Comparison of ENCODE assay signal across 25 mouse cellular contexts in genomic region chr12:86851313-86851712, GRCm38 (mm10). TPM values are rescaled to one million over a fixed set of nuclear protein-coding genes. Genes with fewer than 3 reads are reported as not detected.
A peak's percentile ranks its signal among the peaks of the same experiment; 100 is the strongest.
DNase-seq lines count a peak whose midpoint lies in the region; ATAC-seq and TF ChIP-seq lines count a peak whose summit lies in the region.
"Had no signal": no experiment of that assay in that cellular context is flagged by ENCODE, and none has a peak within 500 bp of the region (broad histone marks: within the 10 kb centered on the region; RNA-seq: fewer than 3 reads in every experiment).

No protein-coding gene starts in this region.

- DNase-seq in forebrain, postnatal 0 days: no peak
- no peak for DNase-seq in neural tube, embryonic 10.5 days (ENCODE audit: extremely low spot score, low spot score)
- no peak for DNase-seq in testis, postnatal 14 days (ENCODE audit: low spot score)
- no peak for DNase-seq in heart, postnatal 4 days
- DNase-seq: adrenal gland, postnatal 10 days; cerebellum, adult 2 months; cerebellum, postnatal 25 days; gastrocnemius, postnatal 10 days; heart, adult 11 months; heart, postnatal 10 days; kidney, adult 11 months; layer of hippocampus, adult 9-11 months; left cerebral cortex, postnatal 4 days; liver; right cerebral cortex, postnatal 25 days; spleen, adult 18-20 months; thymus, postnatal 14 days had no signal

- peaks cover 19% of the 10 kb centered on the region for H3K4me1 ChIP-seq in forebrain, postnatal 0 days (ENCODE audit: insufficient read depth)
- peaks cover 20% of the 10 kb centered on the region for H3K4me1 ChIP-seq in forebrain, embryonic 16.5 days (replicated peaks; ENCODE audit: control insufficient read depth, insufficient read depth, low read length)
- peaks cover 37% of the 10 kb centered on the region for H3K4me1 ChIP-seq in neural tube, embryonic 13.5 days (replicated peaks)
- peaks cover 25% of the 10 kb centered on the region for H3K4me1 ChIP-seq in midbrain, embryonic 12.5 days
- peaks cover 33% of the 10 kb centered on the region for H3K4me1 ChIP-seq in neural tube, embryonic 15.5 days

- no peaks in the 10 kb centered on the region for H3K36me3 ChIP-seq in forebrain, postnatal 0 days (ENCODE audit: insufficient read depth)
- no peaks in the 10 kb centered on the region for H3K36me3 ChIP-seq in forebrain, embryonic 16.5 days (ENCODE audit: control insufficient read depth, insufficient read depth)
- no peaks in the 10 kb centered on the region for H3K36me3 ChIP-seq in neural tube, embryonic 13.5 days
- H3K36me3 ChIP-seq in midbrain, embryonic 12.5 days: no peaks in the 10 kb centered on the region
- no peaks in the 10 kb centered on the region for H3K36me3 ChIP-seq in neural tube, embryonic 15.5 days
- H3K36me3 ChIP-seq: heart, embryonic 12.5 days; liver, embryonic 15.5 days had no signal

- no peak for TF ChIP-seq CTCF in forebrain, postnatal 0 days (IDR thresholded peaks at IDR 0.05; ENCODE audit: low read depth)

- no peaks in the 10 kb centered on the region for H3K27me3 ChIP-seq in forebrain, postnatal 0 days (ENCODE audit: insufficient read depth, low read length)
- no peaks in the 10 kb centered on the region for H3K27me3 ChIP-seq in forebrain, embryonic 16.5 days (replicated peaks; ENCODE audit: control insufficient read depth, insufficient read depth, low read length)
- no peaks in the 10 kb centered on the region for H3K27me3 ChIP-seq in neural tube, embryonic 13.5 days
- H3K27me3 ChIP-seq in midbrain, embryonic 12.5 days: no peaks in the 10 kb centered on the region
- H3K27me3 ChIP-seq in neural tube, embryonic 15.5 days (replicated peaks): no peaks in the 10 kb centered on the region
- H3K27me3 ChIP-seq: heart, embryonic 12.5 days; liver, embryonic 15.5 days had no signal

- no peak overlapping the region for H3K4me2 ChIP-seq in forebrain, postnatal 0 days (ENCODE audit: low read depth)
- H3K4me2 ChIP-seq in forebrain, embryonic 16.5 days (ENCODE audit: low read length): no peak overlapping the region
- no peak overlapping the region for H3K4me2 ChIP-seq in neural tube, embryonic 13.5 days
- no peak overlapping the region for H3K4me2 ChIP-seq in midbrain, embryonic 12.5 days (replicated peaks)
- H3K4me2 ChIP-seq in neural tube, embryonic 15.5 days: no peak overlapping the region
- H3K4me2 ChIP-seq: heart, embryonic 12.5 days; liver, embryonic 15.5 days had no signal

- no peaks in the 10 kb centered on the region for H3K9me3 ChIP-seq in forebrain, postnatal 0 days (ENCODE audit: low read length)
- no peaks in the 10 kb centered on the region for H3K9me3 ChIP-seq in forebrain, embryonic 16.5 days (ENCODE audit: control insufficient read depth, low read length)
- H3K9me3 ChIP-seq in neural tube, embryonic 13.5 days: no peaks in the 10 kb centered on the region
- no peaks in the 10 kb centered on the region for H3K9me3 ChIP-seq in midbrain, embryonic 12.5 days
- no peaks in the 10 kb centered on the region for H3K9me3 ChIP-seq in neural tube, embryonic 15.5 days (replicated peaks)
- H3K9me3 ChIP-seq: liver, embryonic 15.5 days had no signal

- H3K4me3 ChIP-seq in forebrain, postnatal 0 days (ENCODE audit: low read depth, low read length): no peak overlapping the region
- no peak overlapping the region for H3K4me3 ChIP-seq in forebrain, embryonic 16.5 days (replicated peaks; ENCODE audit: low read length)
- no peak overlapping the region for H3K4me3 ChIP-seq in neural tube, embryonic 13.5 days
- H3K4me3 ChIP-seq in midbrain, embryonic 12.5 days: no peak overlapping the region
- H3K4me3 ChIP-seq in neural tube, embryonic 15.5 days (replicated peaks): no peak overlapping the region
- H3K4me3 ChIP-seq: heart, embryonic 12.5 days; left cerebral cortex, adult 2 months; liver, embryonic 15.5 days had no signal

- H3K27ac ChIP-seq in forebrain, postnatal 0 days (ENCODE audit: low read depth, low read length): peak overlapping the region; percentile 1; the same call in 1 of the 2 replicates
- H3K27ac ChIP-seq in forebrain, embryonic 16.5 days (ENCODE audit: low read length): no peak overlapping the region
- peak overlapping the region; percentile 75; the same call in 1 of the 2 replicates for H3K27ac ChIP-seq in neural tube, embryonic 13.5 days (replicated peaks)
- 0 out of 2 replicates have a peak overlapping the region, but pooled peaks have one; percentile 71 for H3K27ac ChIP-seq in midbrain, embryonic 12.5 days (replicated peaks)
- 0 out of 2 replicates have a peak overlapping the region, but pooled peaks have one; percentile 74 for H3K27ac ChIP-seq in neural tube, embryonic 15.5 days (replicated peaks)
- H3K27ac ChIP-seq: liver, embryonic 15.5 days; macrophage had no signal

- H3K9ac ChIP-seq in forebrain, postnatal 0 days: no peak overlapping the region
- H3K9ac ChIP-seq in forebrain, embryonic 16.5 days (replicated peaks; ENCODE audit: low read depth, low read length): no peak overlapping the region
- H3K9ac ChIP-seq in neural tube, embryonic 13.5 days: no peak overlapping the region
- H3K9ac ChIP-seq in midbrain, embryonic 12.5 days (replicated peaks): no peak overlapping the region
- no peak overlapping the region for H3K9ac ChIP-seq in neural tube, embryonic 15.5 days (replicated peaks)
- H3K9ac ChIP-seq: heart, embryonic 12.5 days; liver, embryonic 15.5 days had no signal

- no peak for ATAC-seq in forebrain, postnatal 0 days
- no peak for ATAC-seq in forebrain, embryonic 16.5 days
- no peak for ATAC-seq in neural tube, embryonic 13.5 days (ENCODE audit: low read depth)
- ATAC-seq in midbrain, embryonic 12.5 days (ENCODE audit: low FRiP score, low read depth): no peak
- no peak for ATAC-seq in neural tube, embryonic 15.5 days (ENCODE audit: low FRiP score)

RNA-seq across cellular contexts. Expression of gene Irf2bpl, which starts 33.3 kb away (rescaled TPM):
- total RNA-seq in forebrain, postnatal 0 days (2014; rRNA removed): 134 and 161 TPM in 2 replicates
- 86.3 and 95.7 TPM in 2 replicates for polyA plus RNA-seq in forebrain, postnatal 0 days (2015; fragmentation: Nextera tagmentation; extraction: Ambion mirVana)
- 67.0 and 74.0 TPM in 2 replicates for polyA plus RNA-seq in forebrain, embryonic 16.5 days (2015; fragmentation: Nextera tagmentation; extraction: Ambion mirVana)
- 59.9 and 60.7 TPM in 2 replicates for polyA plus RNA-seq in neural tube, embryonic 13.5 days (2015; fragmentation: Nextera tagmentation; extraction: Ambion mirVana)
- polyA plus RNA-seq in midbrain, embryonic 12.5 days (2016; fragmentation: Nextera tagmentation; extraction: Ambion mirVana): 74.0 and 76.0 TPM in 2 replicates
- 53.3 and 69.9 TPM in 2 replicates for polyA plus RNA-seq in neural tube, embryonic 15.5 days (2015; fragmentation: Nextera tagmentation; extraction: Ambion mirVana)
- 10 to 100 TPM; 85.8 to 86.2 TPM for total RNA-seq in heart, postnatal 4 days (2021)
